Mouse (Mus musculus) myocyte (in vitro differentiated cells): Measurements from ENCODE around the gene Cpn2.

Experiments used
- E2F4 ChIP-seq: IDR thresholded peaks from one replicate; pipeline ENCODE4 v1.6.1; 2011; ENCODE audit warnings: mild to moderate bottlenecking, control low read depth, moderate library complexity; ENCODE audit not compliant: insufficient read depth
- POLR2A ChIP-seq: IDR thresholded peaks from one replicate; pipeline ENCODE4 v1.6.1; 2011; ENCODE audit warnings: low read depth, mild to moderate bottlenecking, control low read depth, moderate library complexity; ENCODE audit not compliant: insufficient read length
- TCF12 ChIP-seq: IDR thresholded peaks from one replicate; pipeline ENCODE4 v1.6.1; 2011; ENCODE audit warnings: mild to moderate bottlenecking, control low read depth; ENCODE audit not compliant: poor library complexity, insufficient read depth, severe bottlenecking

DNA sequence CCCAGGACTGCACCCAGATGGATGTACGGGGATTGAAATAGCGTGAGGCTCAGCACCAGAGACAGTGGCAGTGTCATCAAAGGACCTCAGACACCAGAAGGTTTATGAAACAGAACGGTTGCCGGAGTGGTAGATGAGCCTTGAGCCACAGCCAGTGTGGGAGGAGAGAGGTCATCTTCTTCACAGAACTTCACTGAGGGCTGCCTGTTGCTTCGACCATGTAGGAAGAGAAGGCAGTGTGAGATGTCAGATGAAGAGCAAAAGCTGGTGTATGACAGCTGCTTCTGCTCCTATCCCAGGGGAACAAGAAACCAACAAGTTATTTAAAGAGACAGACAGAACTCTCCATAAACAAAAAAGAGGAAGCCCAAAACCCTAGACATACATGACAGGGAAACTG, 36.9 kb upstream of the Cpn2 start:
- no peak for TF ChIP-seq POLR2A
- no peak for TF ChIP-seq TCF12
- TF ChIP-seq E2F4 = no peak
